Mouse (Mus musculus): Measurements from ENCODE around the gene Ccdc65.

- TF ChIP-seq HCFC1 (IDR thresholded peaks at IDR 0.05; ENCODE audit: borderline replicate concordance, insufficient read depth, low read length) (no peak), ZC3H11A (IDR thresholded peaks at IDR 0.05; ENCODE audit: borderline replicate concordance, low read depth, low read length) (no peak)
Measured at GRCm38 (mm10) chr15:98728366-98728765, 20.4 kb downstream of the Ccdc65 start.
